Mouse (Mus musculus): ENCODE data around the gene Atp1b1. TPM values are rescaled to one million over a fixed set of nuclear protein-coding genes. Genes with fewer than 3 reads are reported as not detected.

The Atp1b1 gene
- total RNA-seq, 2 experiments from 2014 or later = 115 to 262 TPM

- Histone ChIP-seq H3K27ac (peak overlapping the region; percentile 75), H3K4me3 (peak overlapping the region; percentile 59)
- TF ChIP-seq CTCF (IDR thresholded peaks at IDR 0.05) = no peak
- intact Hi-C loops (cut with DNase I) = loop anchor here (10.0 kb wide), 1 partner anchor 224 kb away; no protein-coding TSS in a partner anchor
- DNase-seq = no peak
These were observed 3.0 kb upstream of the Atp1b1 start for GRCm38 (mm10) chr1:164460921-164461697.

GRCm38 (mm10) chr1:164459127-164459905 lies 1.2 kb upstream of the Atp1b1 start:
- H3K27ac ChIP-seq = peak overlapping the region; percentile 92
- TF ChIP-seq CTCF (IDR thresholded peaks at IDR 0.05) = no peak
- intact Hi-C loops (cut with DNase I) = loop anchor here (2.0 to 5.0 kb wide), 2 partner anchors 308 to 439 kb away; no protein-coding TSS in a partner anchor
- DNase-seq = no peak
- peak overlapping the region; percentile 88 for H3K4me3 ChIP-seq

- Histone ChIP-seq H3K27ac (peak overlapping the region; percentile 92), H3K4me3 (peak overlapping the region; percentile 88)
- intact Hi-C loops (cut with DNase I) = loop anchor here (2.0 to 5.0 kb wide), 2 partner anchors 309 to 440 kb away; no protein-coding TSS in a partner anchor
- DNase-seq = peak; percentile 71
- no peak for TF ChIP-seq CTCF (IDR thresholded peaks at IDR 0.05)
These were observed 481 bp upstream of the Atp1b1 start for GRCm38 (mm10) chr1:164458621-164459051.

- intact Hi-C loops (cut with DNase I) = loop anchor here (2.0 to 5.0 kb wide), 2 partner anchors 310 to 441 kb away; no protein-coding TSS in a partner anchor
- Histone ChIP-seq H3K27ac (peak overlapping the region; percentile 92), H3K4me3 (peak overlapping the region; percentile 88)
- no peak for TF ChIP-seq CTCF (IDR thresholded peaks at IDR 0.05)
- peak; percentile 76 for DNase-seq
These were observed 467 bp downstream of the Atp1b1 start for GRCm38 (mm10) chr1:164457531-164458244.

- H3K4me3 ChIP-seq = peak overlapping the region; percentile 88
- intact Hi-C loops (cut with DNase I) = loop anchor here (5.0 kb wide), 1 partner anchor 311 kb away; no protein-coding TSS in a partner anchor
- peak overlapping the region; percentile 92 for H3K27ac ChIP-seq
- no peak for TF ChIP-seq CTCF (IDR thresholded peaks at IDR 0.05)
- no peak for DNase-seq
These were observed 1.4 kb downstream of the Atp1b1 start for GRCm38 (mm10) chr1:164456731-164457130.

- peak overlapping the region; percentile 92 for H3K27ac ChIP-seq
- no peak for TF ChIP-seq CTCF (IDR thresholded peaks at IDR 0.05)
- intact Hi-C loops (cut with DNase I) = loop anchor here (5.0 kb wide), 1 partner anchor 311 kb away; no protein-coding TSS in a partner anchor
- peak overlapping the region; percentile 88 for H3K4me3 ChIP-seq
- DNase-seq = no peak
These were observed 2.1 kb downstream of the Atp1b1 start for GRCm38 (mm10) chr1:164456065-164456464.

GRCm38 (mm10) chr1:164455614-164456013 lies 2.5 kb downstream of the Atp1b1 start:
- peak; percentile 45 for TF ChIP-seq CTCF (IDR thresholded peaks at IDR 0.05)
- peak; percentile 40 for DNase-seq
- intact Hi-C loops (cut with DNase I) = loop anchor here (5.0 kb wide), 1 partner anchor 312 kb away; no protein-coding TSS in a partner anchor
- Histone ChIP-seq H3K27ac (peak overlapping the region; percentile 92), H3K4me3 (peak overlapping the region; percentile 88)

- H3K4me3 ChIP-seq = peak overlapping the region; percentile 88
- DNase-seq = peak; percentile 37
- TF ChIP-seq CTCF (IDR thresholded peaks at IDR 0.05) = no peak
- peak overlapping the region; percentile 92 for H3K27ac ChIP-seq
- intact Hi-C loops (cut with DNase I) = loop anchor here (5.0 kb wide), 1 partner anchor 312 kb away; no protein-coding TSS in a partner anchor
These were observed 3.3 kb downstream of the Atp1b1 start for GRCm38 (mm10) chr1:164454747-164455400.

- no peak for TF ChIP-seq CTCF (IDR thresholded peaks at IDR 0.05)
- intact Hi-C loops (cut with DNase I) = no loop called here
- DNase-seq = no peak
- H3K27ac ChIP-seq = peak overlapping the region; percentile 92
- peak overlapping the region; percentile 88 for H3K4me3 ChIP-seq
These were observed 4.4 kb downstream of the Atp1b1 start for GRCm38 (mm10) chr1:164453739-164454138.

- Histone ChIP-seq H3K4me3 (peak overlapping the region; percentile 88; the same call in 1 of the 2 replicates), H3K27ac (peak overlapping the region; percentile 57; the same call in 1 of the 2 replicates)
- intact Hi-C loops (cut with DNase I) = no loop called here
- no peak for DNase-seq
- no peak for TF ChIP-seq CTCF (IDR thresholded peaks at IDR 0.05)
These were observed 5.0 kb downstream of the Atp1b1 start for GRCm38 (mm10) chr1:164453146-164453545.

- intact Hi-C loops (cut with DNase I) = no loop called here
- Histone ChIP-seq H3K27ac (peak overlapping the region; percentile 57; the same call in 1 of the 2 replicates), H3K4me3 (no peak overlapping the region)
- no peak for DNase-seq
- no peak for TF ChIP-seq CTCF (IDR thresholded peaks at IDR 0.05)
These were observed 5.6 kb downstream of the Atp1b1 start for GRCm38 (mm10) chr1:164452580-164452979.

All from gastrocnemius, adult 2 months (tissue).